In the genomic region with DNA sequence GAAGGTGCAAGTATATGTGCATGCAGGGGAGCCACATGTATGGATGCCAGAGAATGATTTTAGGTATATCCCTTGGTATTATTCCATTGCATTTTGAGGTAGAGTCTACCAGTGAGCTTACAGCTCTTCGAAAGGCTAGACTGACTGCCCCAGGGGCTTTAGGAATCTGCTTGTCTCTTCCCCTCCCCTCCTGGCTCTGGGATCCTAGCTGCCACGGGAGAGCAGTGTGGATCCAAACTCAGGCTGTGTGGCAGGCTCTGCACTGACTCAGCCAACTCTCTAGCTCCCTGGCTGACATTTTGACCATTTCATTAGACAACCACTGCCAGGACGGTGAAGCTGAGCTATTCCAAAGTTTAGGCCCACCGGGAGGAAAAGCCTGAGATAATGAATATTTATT, we compare ENCODE assay signal across 13 mouse cellular contexts.
"Had no signal": no experiment of that assay in that cellular context is flagged by ENCODE, and none has a peak within 500 bp of the region (broad histone marks: within the 10 kb centered on the region; RNA-seq: fewer than 3 reads in every experiment).

No protein-coding gene starts in this region.

- H3K4me2 ChIP-seq: liver, embryonic 11.5 days; liver, embryonic 15.5 days; neural tube, embryonic 12.5 days; stomach, embryonic 15.5 days had no signal

- H3K4me3 ChIP-seq: left cerebral cortex, adult 2 months; limb, embryonic 10.5 days; liver, embryonic 15.5 days; midbrain, embryonic 10.5 days; neural tube, embryonic 12.5 days; stomach, embryonic 15.5 days had no signal

- H3K27me3 ChIP-seq: liver, embryonic 15.5 days; neural tube, embryonic 12.5 days; stomach, embryonic 15.5 days had no signal

- H3K4me1 ChIP-seq: neural tube, embryonic 12.5 days; stomach, embryonic 15.5 days had no signal

- H3K9ac ChIP-seq: liver, embryonic 15.5 days; neural tube, embryonic 12.5 days; stomach, embryonic 15.5 days had no signal

- H3K9me3 ChIP-seq: limb, embryonic 10.5 days; liver, embryonic 15.5 days; midbrain, embryonic 10.5 days; neural tube, embryonic 12.5 days; stomach, embryonic 15.5 days had no signal

- H3K27ac ChIP-seq: kidney, postnatal 0 days; left cerebral cortex, adult 2 months; limb, embryonic 10.5 days; liver, embryonic 15.5 days; midbrain, embryonic 10.5 days; neural tube, embryonic 12.5 days; stomach, embryonic 15.5 days had no signal

- H3K36me3 ChIP-seq: limb, embryonic 10.5 days; liver, embryonic 15.5 days; midbrain, embryonic 10.5 days; neural tube, embryonic 12.5 days; stomach, embryonic 15.5 days had no signal

- DNase-seq: lung, adult 2 months; lung, postnatal 36 days; midbrain, embryonic 14.5 days; thymus, adult 2 months; thymus, postnatal 25 days had no signal
